Mouse (Mus musculus): Measurements from ENCODE around the gene Tango6.

Gene Tango6

DNA sequence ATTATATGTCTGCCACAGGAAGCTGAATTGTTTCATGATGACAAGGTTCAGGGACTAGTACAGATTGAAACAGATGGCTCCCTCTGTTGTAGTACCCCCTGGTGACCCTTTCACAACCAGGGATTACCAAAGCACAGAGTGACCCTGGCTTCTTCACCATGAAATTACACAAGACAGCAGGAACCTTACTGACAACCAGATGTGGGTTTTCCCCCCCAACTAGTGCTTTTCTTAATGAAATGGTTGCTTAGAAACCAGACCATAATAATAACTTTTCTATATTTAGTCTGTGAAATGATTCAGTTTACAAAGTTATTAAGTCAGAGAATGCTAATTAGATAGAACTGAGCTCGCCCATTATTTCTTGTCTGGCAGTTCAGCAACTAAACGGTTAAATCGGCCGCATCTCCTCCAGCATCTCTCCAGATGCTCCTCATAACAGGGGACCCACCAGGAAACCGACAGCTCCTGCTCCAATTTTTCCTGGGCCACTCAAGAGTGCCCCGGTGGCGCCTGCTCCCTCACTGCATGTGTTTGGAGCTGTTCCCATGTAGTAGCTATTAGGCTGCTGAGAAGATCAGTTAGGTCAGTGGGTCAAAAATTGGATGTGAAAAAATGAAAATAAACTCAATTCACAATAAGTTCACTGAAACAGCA lies 79.1 kb downstream of the Tango6 start:
- DNase-seq = no peak

DNA sequence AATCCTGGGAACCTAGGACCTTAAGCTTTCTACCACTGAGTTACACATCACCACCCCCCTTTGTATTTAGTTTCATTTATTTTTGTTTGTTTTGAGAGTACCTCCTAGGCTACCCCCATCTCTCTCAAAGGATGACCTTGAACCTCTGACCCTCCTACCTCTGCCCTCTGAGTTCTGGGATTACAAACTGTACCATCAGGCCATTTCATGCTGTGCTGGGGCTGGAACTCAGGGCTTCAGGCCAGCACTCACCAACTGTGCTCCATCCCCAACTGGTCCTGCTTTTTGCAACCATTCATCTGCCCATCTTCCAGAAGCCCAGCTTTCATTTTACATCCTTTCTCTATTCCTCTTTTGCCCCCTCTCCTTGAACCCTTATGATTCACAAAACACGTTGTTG lies 81.7 kb downstream of the Tango6 start:
- DNase-seq = no peak

DNA sequence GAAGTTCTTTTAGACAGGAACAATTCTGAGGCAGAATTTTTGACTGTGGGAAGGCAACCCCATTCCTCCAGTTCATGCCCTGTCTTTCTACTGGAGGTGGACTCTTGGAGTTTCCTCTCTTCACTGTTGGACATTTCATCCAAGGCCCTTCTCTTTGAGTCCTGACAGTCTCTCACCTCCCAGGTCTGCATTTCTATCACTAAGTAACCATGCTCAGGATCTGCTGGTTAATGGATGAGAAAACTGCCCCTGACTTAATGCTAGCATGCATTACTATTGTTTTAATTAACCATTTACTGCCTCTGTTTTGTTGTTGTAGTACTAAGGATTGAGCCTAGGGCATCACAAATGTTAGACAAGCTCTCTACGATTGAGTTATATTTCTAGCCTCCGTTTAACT lies 82.7 kb downstream of the Tango6 start:
- no peak for DNase-seq

DNA sequence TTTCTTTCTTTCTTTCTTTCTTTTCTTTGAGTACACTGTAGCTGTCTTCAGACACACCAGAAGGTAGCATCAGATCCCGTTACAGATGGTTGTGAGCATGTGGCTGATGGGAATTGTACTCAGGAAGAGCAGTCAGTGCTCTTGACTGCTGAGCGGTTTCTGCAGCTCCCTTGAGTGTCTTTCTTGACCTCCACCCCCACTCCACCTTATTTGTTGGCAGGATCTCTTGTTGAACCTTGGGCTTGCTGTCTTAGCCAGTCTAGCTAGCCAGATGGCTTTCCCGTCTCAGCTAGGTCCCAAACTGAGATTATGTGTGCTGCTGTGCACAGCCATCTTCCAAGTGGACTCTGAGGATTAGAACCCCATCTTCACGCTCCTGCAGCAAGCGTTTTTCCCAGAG lies 83.9 kb downstream of the Tango6 start:
- no peak for DNase-seq

DNA sequence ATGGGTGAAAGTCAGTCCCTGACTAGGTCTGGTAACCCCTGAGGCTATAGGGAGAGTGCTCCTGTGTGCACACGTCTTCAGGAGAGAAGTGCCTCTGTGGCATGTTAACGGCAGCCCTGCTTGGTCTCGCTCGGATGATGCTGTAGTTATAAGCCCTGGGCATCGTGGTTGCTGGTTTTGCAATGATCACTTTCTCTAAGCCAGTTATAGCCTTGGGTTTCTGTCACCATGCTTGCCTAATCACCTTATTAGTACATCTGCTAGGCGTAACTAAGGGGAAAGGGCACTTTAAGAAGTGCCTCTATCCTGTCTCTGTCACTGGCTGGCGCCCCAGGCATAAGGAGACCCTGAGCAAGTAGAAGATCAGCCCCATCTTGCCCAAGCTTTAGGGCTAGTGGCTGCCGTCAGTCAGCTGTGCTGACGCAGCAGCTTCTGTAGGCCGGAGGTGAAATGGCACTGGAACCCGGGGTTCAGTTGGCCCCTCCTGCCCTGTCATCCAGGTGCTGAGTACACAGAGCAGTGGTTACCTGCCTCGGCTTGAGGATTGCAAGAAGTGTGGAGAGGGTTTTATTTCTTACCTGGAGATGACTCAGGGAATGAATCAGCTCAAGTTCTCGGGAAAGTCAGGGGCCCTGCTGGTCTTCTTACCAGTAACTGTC lies 86.4 kb downstream of the Tango6 start:
- DNase-seq = no peak

GRCm38 (mm10) chr8:106770596-106771179 lies 87.8 kb downstream of the Tango6 start:
- no peak for DNase-seq

DNA sequence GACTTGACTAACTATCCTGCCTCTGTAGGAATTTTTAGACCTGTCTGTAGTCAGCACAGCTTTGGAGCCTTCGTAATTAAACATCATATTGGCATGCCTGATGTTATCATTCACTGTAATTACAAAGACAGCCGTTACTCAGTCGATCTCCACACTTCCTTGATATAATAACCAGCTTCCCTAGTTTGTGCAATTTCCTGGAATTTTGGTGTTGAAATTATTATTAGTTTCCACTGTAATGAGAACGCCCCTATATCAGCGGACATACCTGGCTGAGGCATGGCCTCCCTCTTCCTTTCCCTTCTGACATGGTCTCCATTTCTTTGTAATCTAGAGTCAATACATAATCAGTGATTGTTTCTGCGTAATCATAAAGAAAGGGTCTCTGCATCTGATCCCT lies 89.2 kb downstream of the Tango6 start:
- DNase-seq = no peak

- DNase-seq = no peak
Measured at GRCm38 (mm10) chr8:106772501-106772900, 89.6 kb downstream of the Tango6 start.

DNA sequence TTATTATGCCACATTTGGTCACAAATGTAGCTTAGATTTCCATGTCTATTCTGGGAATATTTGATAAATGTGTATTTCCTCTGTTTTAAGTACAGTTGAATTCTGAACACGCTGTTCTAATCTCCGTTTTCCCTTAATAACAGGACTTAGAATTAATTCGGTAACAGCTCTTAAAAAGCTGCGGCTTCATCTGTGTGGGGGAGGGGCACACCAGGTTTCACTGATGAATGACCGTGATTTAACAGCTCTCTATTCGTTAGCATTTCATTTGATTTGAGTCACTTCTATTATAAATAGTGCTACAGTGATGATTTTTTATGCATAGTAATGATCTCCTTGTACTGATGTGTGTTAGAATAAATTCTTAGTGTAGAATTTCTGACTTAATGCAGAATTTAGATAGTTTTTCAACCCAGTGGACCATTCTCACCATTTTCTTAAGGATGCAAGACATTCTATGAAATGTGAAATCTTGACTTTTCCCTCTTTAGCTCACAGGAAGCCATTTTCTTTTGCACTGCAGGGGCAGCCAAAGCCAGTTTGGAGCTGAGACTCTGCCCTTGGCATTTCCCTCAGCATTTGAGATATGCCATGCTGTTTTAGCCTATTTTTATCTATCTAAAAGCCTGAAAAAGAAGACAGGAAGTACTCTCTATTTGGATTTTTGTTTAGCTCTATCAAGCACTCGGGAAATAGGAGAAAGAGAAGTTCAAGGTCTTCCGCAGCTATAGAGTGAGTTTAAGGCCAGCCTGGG lies 91.9 kb downstream of the Tango6 start:
- DNase-seq = no peak

DNA sequence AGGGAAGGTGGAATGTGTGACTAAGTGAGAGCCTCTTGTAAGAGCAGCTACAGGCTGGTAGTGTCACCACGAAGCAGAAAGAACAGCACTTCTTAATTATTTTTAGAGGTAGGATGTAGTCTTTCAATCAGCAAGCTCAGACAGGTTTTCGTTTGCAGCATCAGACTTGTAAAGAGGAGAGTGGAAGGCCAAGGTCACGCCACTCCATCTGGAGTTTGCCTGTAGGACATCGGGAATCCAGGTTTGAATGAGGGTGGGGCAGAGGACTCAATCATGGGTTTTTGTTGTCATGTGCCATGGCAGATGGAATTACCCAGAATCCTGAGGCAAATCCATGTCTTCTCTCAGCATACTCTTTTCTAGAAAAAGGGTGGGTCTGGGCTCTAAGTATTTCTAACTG lies 106.8 kb downstream of the Tango6 start:
- DNase-seq = no peak

- no peak for DNase-seq
Measured at GRCm38 (mm10) chr8:106794820-106795219, 112.0 kb downstream of the Tango6 start.

GRCm38 (mm10) chr8:106799821-106800220 lies 117.0 kb downstream of the Tango6 start:
- DNase-seq = no peak

GRCm38 (mm10) chr8:106801261-106801660 lies 118.4 kb downstream of the Tango6 start:
- no peak for DNase-seq

DNA sequence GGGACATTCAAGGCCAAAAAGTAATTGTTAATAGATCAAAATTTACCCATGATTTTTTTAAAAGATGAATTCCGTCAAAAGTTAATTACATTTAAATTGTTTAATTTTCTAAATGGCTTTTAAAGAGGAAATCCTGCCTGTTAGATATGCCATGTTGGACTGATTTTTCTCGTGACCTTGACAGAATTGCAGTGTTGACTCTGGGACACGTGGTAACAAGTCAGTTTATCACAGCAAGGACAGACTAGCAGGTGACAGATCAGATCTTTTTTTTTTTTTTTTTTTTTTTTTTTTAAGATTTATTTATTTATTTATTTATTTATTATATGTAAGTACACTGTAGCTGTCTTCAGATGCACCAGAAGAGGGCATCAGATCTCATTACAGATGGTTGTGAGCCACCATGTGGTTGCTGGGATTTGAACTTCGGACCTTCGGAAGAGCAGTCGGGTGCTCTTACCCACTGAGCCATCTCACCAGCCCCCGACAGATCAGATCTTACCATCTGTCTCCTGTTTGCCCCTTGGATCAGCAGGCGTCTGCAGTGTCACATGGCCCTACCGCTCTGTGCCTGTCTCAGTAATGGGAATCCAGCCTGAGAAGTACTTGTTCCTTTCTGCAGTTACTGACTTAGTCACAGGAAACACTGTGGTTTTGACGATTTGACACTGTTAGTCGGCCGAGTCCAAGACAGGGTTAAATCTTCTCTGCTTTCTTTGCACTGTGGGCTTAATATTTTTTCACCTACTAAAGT lies 119.7 kb downstream of the Tango6 start:
- DNase-seq = peak in 1 of 2 experiments; percentile 2

GRCm38 (mm10) chr8:106805859-106806258 lies 123.0 kb downstream of the Tango6 start:
- DNase-seq = peak; percentile 6 to 26

DNA sequence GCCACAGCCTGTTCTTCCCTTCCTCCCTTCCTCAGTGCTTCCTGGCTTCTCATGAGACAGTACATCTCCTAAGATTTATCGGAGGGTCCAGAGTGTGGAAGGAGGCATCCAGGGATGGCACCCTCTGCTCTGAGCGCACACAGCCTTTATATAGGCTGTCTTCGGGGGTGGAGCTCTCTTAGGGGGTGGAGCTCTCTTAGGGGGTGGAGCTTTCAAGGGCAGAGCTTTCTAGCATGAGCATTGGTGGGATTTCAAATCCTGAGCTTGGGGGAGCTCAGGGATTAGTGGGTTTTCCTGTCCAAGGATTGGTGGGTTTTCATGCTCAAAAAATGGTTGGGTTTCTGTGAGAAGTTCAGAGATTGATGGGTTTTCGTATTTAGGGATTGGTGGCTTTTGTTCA lies 124.6 kb downstream of the Tango6 start:
- DNase-seq = no peak

DNA sequence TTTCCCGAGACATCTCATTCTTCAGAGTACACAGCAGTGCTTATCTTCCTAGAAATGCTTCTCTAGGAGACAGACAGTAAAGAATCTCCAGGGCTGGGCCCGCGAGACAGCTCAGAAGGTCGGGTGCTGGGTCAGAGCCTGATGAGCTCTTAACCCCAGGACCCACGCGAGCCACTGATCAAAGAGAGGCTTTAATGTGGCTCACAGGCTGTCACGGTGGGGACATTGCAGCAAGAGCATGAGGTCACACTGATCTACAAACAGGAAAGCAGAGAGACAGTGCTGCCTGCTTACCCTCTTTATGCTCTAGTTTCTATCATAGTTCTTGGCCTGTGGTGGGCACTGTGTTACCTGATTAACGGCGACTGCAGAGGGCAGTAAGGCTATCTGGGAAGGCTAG lies 126.9 kb downstream of the Tango6 start:
- DNase-seq = no peak

GRCm38 (mm10) chr8:106810406-106810805 lies 127.5 kb downstream of the Tango6 start:
- DNase-seq = no peak

DNA sequence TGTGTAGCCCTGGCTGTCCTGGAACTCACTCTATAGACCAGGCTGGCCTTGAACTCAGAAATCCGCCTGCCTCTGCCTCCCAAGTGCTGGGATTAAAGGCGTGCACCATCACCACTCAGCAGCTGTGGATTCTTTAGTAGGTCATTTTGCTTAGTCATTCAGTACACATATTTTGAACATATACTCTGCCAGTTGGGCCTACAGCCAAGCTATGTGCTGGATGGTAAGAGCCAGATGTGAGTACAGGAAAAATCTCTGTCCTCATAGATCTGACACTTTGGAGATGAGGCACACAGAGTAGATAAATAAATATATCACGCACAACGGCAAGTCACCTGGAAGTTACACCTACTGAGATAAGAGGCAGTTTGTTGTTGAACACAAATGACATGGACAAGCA lies 129.7 kb downstream of the Tango6 start:
- DNase-seq = no peak

DNA sequence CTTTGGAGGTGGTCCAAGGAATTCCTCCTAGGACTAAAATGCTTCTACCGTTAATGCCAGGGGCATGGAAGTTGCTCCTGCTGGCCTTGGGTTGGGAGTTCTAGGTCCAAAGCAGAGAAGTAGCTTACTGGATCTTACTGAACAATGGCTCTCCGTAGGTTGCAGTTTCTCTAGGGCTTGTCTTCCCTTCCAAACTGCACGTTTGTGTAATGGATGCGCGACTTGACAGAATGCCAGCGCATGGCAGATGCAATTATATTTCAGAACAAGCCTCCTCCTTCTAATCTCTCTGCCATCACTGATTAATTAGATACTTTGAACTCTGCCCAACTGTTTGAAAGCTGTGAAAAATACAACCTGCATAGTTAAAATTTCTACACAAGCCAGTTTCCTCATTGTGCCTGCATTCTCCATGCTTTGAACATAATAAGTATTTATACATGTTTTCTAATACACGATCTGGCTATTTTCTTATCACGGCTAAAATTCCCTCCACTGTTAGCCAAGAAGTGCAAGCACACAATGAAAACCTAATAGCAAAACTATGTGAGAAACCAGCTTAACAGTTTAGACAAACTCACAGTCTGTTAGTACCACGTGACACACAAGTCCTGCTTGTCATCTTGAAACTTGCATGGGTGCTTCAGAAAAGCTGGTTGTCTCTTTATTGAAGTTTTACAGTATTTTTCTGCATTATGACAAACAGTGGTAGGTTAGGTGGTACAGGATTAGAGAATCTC lies 133.7 kb downstream of the Tango6 start:
- DNase-seq = no peak

DNA sequence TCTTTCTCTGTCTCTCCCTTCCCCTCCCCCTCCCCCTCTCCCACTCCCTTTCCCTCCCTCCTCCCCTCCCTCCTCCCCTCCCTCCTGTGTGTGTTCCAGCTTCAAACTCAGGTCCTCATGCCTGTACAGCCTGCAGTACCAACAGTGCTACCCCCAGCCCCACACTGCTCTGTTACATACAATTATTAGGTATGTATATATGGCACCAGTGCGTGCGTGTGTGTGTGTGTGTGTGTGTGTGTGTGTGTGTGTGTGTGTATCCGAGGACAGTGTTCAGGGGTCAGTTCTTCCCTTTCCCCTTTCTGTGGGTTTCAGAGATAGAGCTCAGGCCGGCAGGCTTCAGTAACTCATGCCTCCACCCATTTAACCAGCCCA lies 134.3 kb downstream of the Tango6 start:
- no peak for DNase-seq
